Mouse (Mus musculus) left cerebral cortex, postnatal 36 days (tissue): ENCODE data around the gene Ankrd53. TPM values are rescaled to one million over a fixed set of nuclear protein-coding genes. Genes with fewer than 3 reads are reported as not detected.
"Not testable (repeated sequence)": the region's sequence is repeated elsewhere in the genome, so short reads cannot be mapped to it uniquely, and the experiment has no call there.

Source experiments
- DNase-seq, 2 experiments: peaks; one replicate each; pipeline ENCODE4 v3.0.0; 2021 to 2022; ENCODE audit warnings: low spot score in 2 of 2, mixed read lengths in 1 of 2
- intact Hi-C: fragments of 180-260 bp; cut with DNase I; formaldehyde crosslinking; loops from one replicate; pipeline ENCODE4 v1.15.1; 2025
- total RNA-seq, 2 experiments: library from RNA; stranded (reverse); gene quantifications; 2 replicates each; pipeline ENCODE4 v1.2.3; 2021

Gene Ankrd53
- total RNA-seq, 2 experiments from 2014 or later, result not detected

- intact Hi-C loops, result no loop called here
Measured at GRCm38 (mm10) chr6:83756051-83756450, 6.4 kb upstream of the Ankrd53 start.

GRCm38 (mm10) chr6:83762880-83763431 lies 512 bp downstream of the Ankrd53 start:
- DNase-seq, result no peak
- intact Hi-C loops, result no loop called here

More at GRCm38 (mm10) chr6:83756051-83756450, 6.4 kb upstream of the Ankrd53 start:
- DNase-seq, result no peak

GRCm38 (mm10) chr6:83766982-83767381 lies 4.5 kb downstream of the Ankrd53 start:
- DNase-seq, result no peak
- intact Hi-C loops, result no loop called here

GRCm38 (mm10) chr6:83768485-83768884 lies 6.0 kb downstream of the Ankrd53 start:
- intact Hi-C loops, result no loop called here
- DNase-seq, result no peak

GRCm38 (mm10) chr6:83774126-83774525 lies 11.7 kb downstream of the Ankrd53 start:
- DNase-seq, result no peak
- intact Hi-C loops, result no loop called here

- DNase-seq, result no peak
- intact Hi-C loops, result no loop called here
Measured at GRCm38 (mm10) chr6:83774781-83775563, 12.5 kb downstream of the Ankrd53 start.

- intact Hi-C loops, result no loop called here
- DNase-seq, result peak; percentile 90 to 93
Measured at GRCm38 (mm10) chr6:83775638-83776293, 13.3 kb downstream of the Ankrd53 start, which contains the start of gene Tex261. Gene Tex261 (minus strand): TSS chr6:83775813.

GRCm38 (mm10) chr6:83778306-83778705 lies 15.9 kb downstream of the Ankrd53 start:
- DNase-seq, result no peak
- intact Hi-C loops, result no loop called here

- intact Hi-C loops, result no loop called here
- DNase-seq, result no peak
Measured at GRCm38 (mm10) chr6:83779026-83779425, 16.6 kb downstream of the Ankrd53 start.

- intact Hi-C loops, result no loop called here
- no peak for DNase-seq
Measured at GRCm38 (mm10) chr6:83786426-83786825, 24.0 kb downstream of the Ankrd53 start.

GRCm38 (mm10) chr6:83788554-83788953 lies 26.1 kb downstream of the Ankrd53 start:
- intact Hi-C loops, result no loop called here
- DNase-seq, result no peak

GRCm38 (mm10) chr6:83790533-83790932 lies 28.1 kb downstream of the Ankrd53 start:
- intact Hi-C loops, DNase-seq: not testable (repeated sequence)

- DNase-seq, result no peak
- intact Hi-C loops, result no loop called here
Measured at GRCm38 (mm10) chr6:83791251-83791890, 28.9 kb downstream of the Ankrd53 start.

- intact Hi-C loops, result no loop called here
- DNase-seq, result peak; percentile 95 to 96
Measured at GRCm38 (mm10) chr6:83794760-83795296, 32.4 kb downstream of the Ankrd53 start, which contains the start of gene Nagk. Gene Nagk (plus strand): TSS chr6:83794982.

GRCm38 (mm10) chr6:83795492-83795900 lies 33.1 kb downstream of the Ankrd53 start:
- intact Hi-C loops, result no loop called here
- DNase-seq, result peak; percentile 41 to 46

GRCm38 (mm10) chr6:83796686-83797085 lies 34.2 kb downstream of the Ankrd53 start:
- no peak for DNase-seq
- intact Hi-C loops, result no loop called here

- DNase-seq, result peak in 1 of 2 experiments; percentile 29
- intact Hi-C loops, result no loop called here
Measured at GRCm38 (mm10) chr6:83802033-83802432, 39.6 kb downstream of the Ankrd53 start.

- intact Hi-C loops, result no loop called here
- no peak for DNase-seq
Measured at GRCm38 (mm10) chr6:83802846-83803245, 40.4 kb downstream of the Ankrd53 start.

GRCm38 (mm10) chr6:83815801-83816200 lies 53.4 kb downstream of the Ankrd53 start:
- intact Hi-C loops, result no loop called here

More at GRCm38 (mm10) chr6:83815801-83816200, 53.4 kb downstream of the Ankrd53 start:
- DNase-seq, result no peak
